Mouse (Mus musculus): ENCODE data around the gene 2410004P03Rik.

GRCm38 (mm10) chr12:17038246-17038645, 26.7 kb upstream of the 2410004P03Rik start:
- TF ChIP-seq CTCF (IDR thresholded peaks at IDR 0.05; ENCODE audit: low read depth, low read length) = no peak
- no peak for TF ChIP-seq POLR2A (IDR thresholded peaks at IDR 0.05; ENCODE audit: borderline replicate concordance, low read depth, low read length)
